Mouse (Mus musculus): ENCODE results near the gene Zkscan1. TPM values are rescaled to one million over a fixed set of nuclear protein-coding genes. Genes with fewer than 3 reads are reported as not detected.
A peak's percentile ranks its signal among the peaks of the same experiment; 100 is the strongest.
"Not testable (repeated sequence)": the region's sequence is repeated elsewhere in the genome, so short reads cannot be mapped to it uniquely, and the experiment has no call there.

Zkscan1 gene
- total and polyA plus RNA-seq, 2 experiments from 2014 or later, result 11.6 to 40.4 TPM

DNA sequence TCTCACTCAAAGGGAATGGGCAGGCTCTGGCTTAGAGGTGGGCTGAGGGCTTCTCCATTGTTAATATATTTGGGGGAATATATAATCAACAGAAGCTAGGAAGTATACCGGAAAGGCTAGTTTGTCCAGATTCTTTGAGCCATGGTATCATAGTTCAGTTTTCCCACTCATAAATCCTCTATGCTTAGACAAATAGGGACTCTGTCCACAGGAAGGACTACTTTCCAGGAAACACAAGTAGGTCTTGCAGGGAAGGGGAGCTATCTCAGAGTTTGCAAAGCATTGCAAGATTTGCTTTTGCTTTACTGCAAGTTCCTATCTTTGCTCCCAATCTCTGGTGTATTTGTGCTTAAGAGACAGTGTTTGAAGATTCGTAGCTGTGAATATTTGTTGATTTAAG lies 20.1 kb downstream of the Zkscan1 start:
- Histone ChIP-seq H3K4me3 (ENCODE audit: low read depth, low read length) (no peak overlapping the region), H3K36me3 (ENCODE audit: insufficient read depth, low read length) (peaks cover 45% of the 10 kb centered on the region), H3K27me3 (ENCODE audit: insufficient read depth, low read length) (no peaks in the 10 kb centered on the region), H3K4me2 (ENCODE audit: low read depth, low read length, poor library complexity, severe bottlenecking) (no peak overlapping the region), H3K27ac (ENCODE audit: low read depth, low read length) (no peak overlapping the region), H3K9me3 (ENCODE audit: low read length) (no peaks in the 10 kb centered on the region), H3K4me1 (ENCODE audit: insufficient read depth, low read length) (no peaks in the 10 kb centered on the region), H3K9ac (replicated peaks; ENCODE audit: low read length, poor library complexity, severe bottlenecking) (no peak overlapping the region)
- no peak for ATAC-seq (ENCODE audit: low FRiP score)
- no peak for TF ChIP-seq CTCF (IDR thresholded peaks at IDR 0.05)
- 95% methylated on average over 2 of the region's 2 CpGs for WGBS
- no peak for DNase-seq (ENCODE audit: low spot score)

DNA sequence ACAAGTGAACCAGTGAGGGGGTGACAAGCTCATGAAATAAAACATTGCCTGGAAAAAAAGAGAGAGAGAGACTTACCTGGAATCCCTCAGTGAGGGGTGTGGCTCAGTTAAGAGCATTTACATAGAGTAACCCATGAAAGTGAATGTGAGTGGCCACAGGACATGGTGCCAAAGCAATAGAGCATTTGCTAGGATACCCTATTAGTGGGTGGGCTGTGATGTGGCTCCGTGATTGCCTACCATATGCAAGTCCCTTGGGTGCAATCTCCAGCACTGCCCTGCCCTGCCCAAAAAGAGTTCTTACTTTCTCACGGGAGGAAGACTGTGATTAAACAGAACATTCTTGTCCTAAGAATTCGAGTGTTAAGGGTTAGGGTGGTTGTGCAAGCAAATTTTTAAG lies 22.2 kb downstream of the Zkscan1 start:
- H3K4me2 ChIP-seq (ENCODE audit: low read depth, low read length, poor library complexity, severe bottlenecking), result no peak overlapping the region
- peaks cover 26% of the 10 kb centered on the region for H3K36me3 ChIP-seq (ENCODE audit: insufficient read depth, low read length)
- no peak for ATAC-seq (ENCODE audit: low FRiP score)
- TF ChIP-seq CTCF (IDR thresholded peaks at IDR 0.05), result no peak
- H3K4me3 ChIP-seq (ENCODE audit: low read depth, low read length), result no peak overlapping the region
- no peak overlapping the region for H3K27ac ChIP-seq (ENCODE audit: low read depth, low read length)
- no peaks in the 10 kb centered on the region for H3K4me1 ChIP-seq (ENCODE audit: insufficient read depth, low read length)
- no peak for DNase-seq (ENCODE audit: low spot score)
- H3K9ac ChIP-seq (replicated peaks; ENCODE audit: low read length, poor library complexity, severe bottlenecking), result no peak overlapping the region
- no peaks in the 10 kb centered on the region for H3K27me3 ChIP-seq (ENCODE audit: insufficient read depth, low read length)
- 62% methylated on average over 3 of the region's 3 CpGs for WGBS
- H3K9me3 ChIP-seq (ENCODE audit: low read length), result no peaks in the 10 kb centered on the region

DNA sequence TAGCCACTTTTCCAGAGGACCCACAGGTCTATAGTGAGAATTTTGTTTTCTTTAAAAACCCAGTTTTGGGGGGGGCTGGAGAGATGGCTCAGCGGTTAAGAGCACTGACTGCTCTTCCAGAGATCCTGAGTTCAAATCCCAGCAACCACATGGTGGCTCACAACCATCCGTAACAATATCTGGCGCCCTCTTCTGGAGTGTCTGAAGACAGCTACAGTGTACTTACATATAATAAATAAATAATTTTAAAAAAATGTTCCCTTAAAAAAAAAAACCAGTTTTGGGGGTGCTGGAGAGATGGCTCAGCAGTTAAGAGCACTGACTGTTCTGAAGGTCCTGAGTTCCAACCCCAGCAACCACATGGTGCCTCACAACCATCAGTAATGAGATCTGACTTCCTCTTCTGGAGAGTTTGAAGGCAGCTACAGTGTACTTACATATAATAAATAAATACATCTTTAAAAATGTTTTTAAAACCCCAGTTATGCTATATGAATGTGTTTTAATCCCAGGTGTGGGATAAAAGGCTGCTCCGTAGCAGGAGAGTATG lies 25.0 kb downstream of the Zkscan1 start:
- H3K27ac ChIP-seq (ENCODE audit: low read depth, low read length); DNase-seq (ENCODE audit: low spot score); H3K4me2 ChIP-seq (ENCODE audit: low read depth, low read length, poor library complexity, severe bottlenecking); H3K36me3 ChIP-seq (ENCODE audit: insufficient read depth, low read length); H3K9me3 ChIP-seq (ENCODE audit: low read length); H3K4me3 ChIP-seq (ENCODE audit: low read depth, low read length); H3K27me3 ChIP-seq (ENCODE audit: insufficient read depth, low read length); H3K4me1 ChIP-seq (ENCODE audit: insufficient read depth, low read length); H3K9ac ChIP-seq (replicated peaks; ENCODE audit: low read length, poor library complexity, severe bottlenecking); ATAC-seq (ENCODE audit: low FRiP score): not testable (repeated sequence)
- 61% methylated on average over 4 of the region's 4 CpGs for WGBS

DNA sequence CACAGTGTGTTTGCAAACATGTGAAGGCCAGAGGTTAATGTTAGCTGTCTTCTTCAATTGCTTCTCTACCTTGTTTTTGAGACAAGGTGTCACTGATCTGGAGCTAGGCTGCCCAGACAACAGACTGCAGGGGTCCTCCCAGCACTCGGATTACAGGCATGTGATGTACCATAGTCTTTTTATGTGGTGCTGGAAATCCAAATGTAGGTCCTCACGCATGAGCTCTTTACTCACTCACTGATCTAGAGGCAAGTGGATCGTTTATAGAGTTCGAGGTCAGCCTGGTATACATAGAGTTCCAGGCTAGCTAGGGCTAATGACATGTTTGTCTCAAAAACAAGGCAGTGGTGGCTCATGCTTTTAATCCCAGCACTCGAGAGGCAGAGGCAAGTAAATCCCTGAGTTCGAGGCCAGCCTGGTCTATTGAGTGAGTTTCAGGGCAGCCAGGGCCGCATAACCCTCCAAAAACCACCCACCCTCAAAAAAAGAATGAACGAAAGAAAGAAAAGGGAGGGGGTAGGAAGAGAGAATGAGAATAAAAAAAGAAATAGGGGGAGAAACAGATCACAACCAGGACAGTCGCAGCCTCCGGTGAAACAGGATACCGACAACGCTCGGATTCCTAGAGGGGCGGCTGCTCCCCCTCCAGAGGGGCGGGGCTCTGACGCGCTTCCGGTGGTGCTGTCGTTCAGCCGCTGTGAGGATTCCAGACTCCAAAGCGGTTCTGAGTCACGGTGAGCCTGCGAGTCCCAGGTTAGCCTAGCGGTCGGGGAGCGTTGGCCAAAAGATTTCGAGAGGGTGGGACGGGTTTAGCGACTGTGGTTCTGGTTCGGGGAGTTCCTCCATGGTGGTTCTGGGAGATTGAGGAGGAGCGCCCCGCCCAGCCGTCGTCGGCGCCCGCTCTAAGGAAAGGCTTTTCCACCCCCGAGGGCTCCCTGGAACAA lies 31.6 kb downstream of the Zkscan1 start, which contains the start of gene Zscan21:
TSS of gene Zscan21 (plus strand) at position 649 of the 944 bp plus-strand sequence.
- Histone ChIP-seq H3K9ac (replicated peaks; ENCODE audit: low read length, poor library complexity, severe bottlenecking) (peak within 1 kb of the TSS; percentile 75), H3K9me3 (ENCODE audit: low read length) (no peaks in the 10 kb centered on the region), H3K27me3 (ENCODE audit: insufficient read depth, low read length) (no peaks in the 10 kb centered on the region), H3K27ac (ENCODE audit: low read depth, low read length) (peak within 1 kb of the TSS; percentile 89), H3K4me1 (ENCODE audit: insufficient read depth, low read length) (no peaks in the 10 kb centered on the region), H3K4me2 (ENCODE audit: low read depth, low read length, poor library complexity, severe bottlenecking) (peak within 1 kb of the TSS; percentile 48), H3K4me3 (ENCODE audit: low read depth, low read length) (peak within 1 kb of the TSS; percentile 66), H3K36me3 (ENCODE audit: insufficient read depth, low read length) (no peaks in the 10 kb centered on the region)
- peak; percentile 33 for TF ChIP-seq CTCF (IDR thresholded peaks at IDR 0.05)
- WGBS, result 6% methylated on average over 38 of the region's 38 CpGs
- ATAC-seq (ENCODE audit: low FRiP score) (peak; percentile 96), DNase-seq (ENCODE audit: low spot score) (peak; percentile 94)

DNA sequence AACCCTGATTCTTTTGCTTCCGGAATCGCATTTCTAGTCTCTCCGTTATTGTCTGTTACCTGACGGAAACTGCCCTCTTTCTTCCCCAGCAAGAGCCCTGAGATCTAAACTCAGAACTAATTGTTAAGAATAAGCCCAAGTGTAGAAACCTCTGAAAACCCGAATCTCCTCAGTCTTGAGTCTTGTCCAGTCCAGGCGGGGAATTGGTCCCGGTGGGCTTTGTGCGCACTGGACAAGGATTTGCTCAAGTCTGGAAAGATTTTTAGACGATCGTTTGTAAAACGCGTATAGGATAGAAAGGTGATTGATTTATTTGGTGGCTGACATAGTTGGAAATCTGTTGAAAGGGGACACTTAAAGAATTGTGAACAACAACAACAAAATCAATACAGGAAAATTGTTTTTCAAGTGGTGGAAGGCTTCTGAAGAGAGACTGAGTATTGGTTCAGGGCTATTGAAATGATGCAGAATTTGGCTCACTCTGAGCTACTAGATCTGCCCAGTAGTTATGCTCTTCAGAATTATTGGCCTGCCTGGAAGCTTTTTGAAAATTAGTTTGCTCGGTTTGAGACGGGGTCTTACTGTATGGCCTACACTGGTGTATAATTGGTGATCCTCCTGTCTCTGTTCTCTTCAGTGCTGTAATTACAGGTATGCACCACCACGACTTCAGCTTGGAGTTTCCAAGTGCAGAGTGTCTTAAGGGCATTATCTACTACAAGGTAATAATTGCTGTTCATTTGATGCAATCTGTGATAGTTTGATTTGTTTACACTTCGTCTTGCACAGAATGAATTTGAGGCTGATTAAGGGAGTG lies 32.5 kb downstream of the Zkscan1 start:
- Histone ChIP-seq H3K4me2 (ENCODE audit: low read depth, low read length, poor library complexity, severe bottlenecking) (peak overlapping the region; percentile 48), H3K36me3 (ENCODE audit: insufficient read depth, low read length) (no peaks in the 10 kb centered on the region), H3K9ac (replicated peaks; ENCODE audit: low read length, poor library complexity, severe bottlenecking) (peak overlapping the region; percentile 75), H3K4me1 (ENCODE audit: insufficient read depth, low read length) (no peaks in the 10 kb centered on the region), H3K4me3 (ENCODE audit: low read depth, low read length) (peak overlapping the region; percentile 66), H3K27ac (ENCODE audit: low read depth, low read length) (peak overlapping the region; percentile 89), H3K9me3 (ENCODE audit: low read length) (no peaks in the 10 kb centered on the region), H3K27me3 (ENCODE audit: insufficient read depth, low read length) (no peaks in the 10 kb centered on the region)
- ATAC-seq (ENCODE audit: low FRiP score) (no peak; the same call in 1 of the 2 replicates), DNase-seq (ENCODE audit: low spot score) (peak; percentile 6)
- WGBS, result 7% methylated on average over 16 of the region's 16 CpGs
- peak; percentile 16; the same call in 1 of the 2 replicates for TF ChIP-seq CTCF (IDR thresholded peaks at IDR 0.05)

Measured in midbrain, postnatal 0 days (tissue).